Mouse (Mus musculus) urinary bladder, postnatal 14 days (tissue): ENCODE data around the gene Fut1.

Experiments
- DNase-seq: peaks from one replicate; pipeline ENCODE4 v3.0.0; 2021; ENCODE audit warnings: low spot score

The Fut1 gene

DNA sequence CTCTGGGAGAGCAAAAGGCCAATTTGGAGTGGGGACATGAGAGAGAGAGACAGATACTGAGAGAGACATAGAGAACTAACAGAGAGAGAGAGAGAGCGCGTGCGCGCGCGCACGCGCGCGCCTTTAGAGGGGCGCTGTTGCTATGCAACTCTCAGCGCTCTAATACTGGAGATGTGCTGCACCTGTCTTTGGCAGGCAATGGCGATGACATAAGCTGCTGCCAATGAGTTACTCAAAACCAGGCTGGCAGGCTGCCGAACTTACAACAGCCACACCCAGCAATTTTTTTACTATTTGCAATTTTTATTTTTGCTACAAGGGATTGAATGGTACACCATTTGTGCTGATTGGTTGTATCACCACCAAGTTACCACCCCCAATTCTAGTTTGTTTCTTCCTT lies 50.7 kb downstream of the Fut1 start:
- DNase-seq = no peak

DNA sequence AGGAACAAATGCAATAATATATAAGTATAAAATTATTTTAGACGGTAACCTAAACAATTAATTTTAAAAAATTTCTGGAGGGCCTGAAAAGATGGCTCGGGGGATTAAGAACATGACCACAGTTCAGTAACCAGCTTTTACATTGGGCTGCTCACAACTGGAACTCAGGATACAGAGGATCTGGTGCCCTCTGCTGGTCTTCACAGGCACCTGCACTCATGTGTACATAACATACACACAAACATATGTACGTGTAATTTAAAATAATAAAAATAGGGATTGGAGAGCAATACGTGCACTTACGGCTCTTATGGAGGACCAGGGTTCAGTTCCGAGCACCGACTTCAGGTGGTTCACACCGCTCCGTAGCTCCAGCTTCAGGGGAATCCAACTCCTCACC lies 51.8 kb downstream of the Fut1 start:
- DNase-seq = no peak
